Mouse (Mus musculus) embryo, embryonic 11 days (tissue): Measurements from ENCODE around the gene Itga5.
A peak's percentile ranks its signal among the peaks of the same experiment; 100 is the strongest.

ENCODE experiments used
- DNase-seq: peaks from one replicate; pipeline ENCODE4 v3.0.0-alpha.2; 2015

Itga5 gene

GRCm38 (mm10) chr15:103364761-103365160 lies 1.8 kb downstream of the Itga5 start:
- DNase-seq, result no peak

- no peak for DNase-seq
Observed at GRCm38 (mm10) chr15:103363809-103364208, 2.8 kb downstream of the Itga5 start.

- no peak for DNase-seq
Observed at GRCm38 (mm10) chr15:103362950-103363349, 3.6 kb downstream of the Itga5 start.

- DNase-seq, result no peak
Observed at GRCm38 (mm10) chr15:103362333-103362732, 4.2 kb downstream of the Itga5 start.

GRCm38 (mm10) chr15:103361269-103361668 lies 5.3 kb downstream of the Itga5 start:
- no peak for DNase-seq

- no peak for DNase-seq
Observed at GRCm38 (mm10) chr15:103359869-103360602, 6.5 kb downstream of the Itga5 start.

GRCm38 (mm10) chr15:103359122-103359510 lies 7.4 kb downstream of the Itga5 start:
- DNase-seq, result no peak

GRCm38 (mm10) chr15:103358278-103359121 lies 8.1 kb downstream of the Itga5 start:
- DNase-seq, result peak; percentile 65

GRCm38 (mm10) chr15:103357817-103358216 lies 8.7 kb downstream of the Itga5 start:
- DNase-seq, result no peak

GRCm38 (mm10) chr15:103356130-103356529 lies 10.4 kb downstream of the Itga5 start:
- no peak for DNase-seq

- no peak for DNase-seq
Observed at GRCm38 (mm10) chr15:103355420-103355819, 11.1 kb downstream of the Itga5 start.

- no peak for DNase-seq
Observed at GRCm38 (mm10) chr15:103354690-103355089, 11.9 kb downstream of the Itga5 start.

- DNase-seq, result no peak
Observed at GRCm38 (mm10) chr15:103353511-103354256, 12.9 kb downstream of the Itga5 start.

GRCm38 (mm10) chr15:103352856-103353255 lies 13.7 kb downstream of the Itga5 start:
- peak; percentile 76 for DNase-seq

GRCm38 (mm10) chr15:103347275-103347684 lies 19.3 kb downstream of the Itga5 start:
- peak; percentile 78 for DNase-seq

GRCm38 (mm10) chr15:103345789-103346188 lies 20.8 kb downstream of the Itga5 start:
- DNase-seq, result no peak

GRCm38 (mm10) chr15:103343556-103343955 lies 23.0 kb downstream of the Itga5 start:
- DNase-seq, result no peak

GRCm38 (mm10) chr15:103343008-103343407 lies 23.6 kb downstream of the Itga5 start:
- DNase-seq, result no peak

GRCm38 (mm10) chr15:103342415-103342814 lies 24.1 kb downstream of the Itga5 start:
- DNase-seq, result peak; percentile 90

- no peak for DNase-seq
Observed at GRCm38 (mm10) chr15:103341547-103341946, 25.0 kb downstream of the Itga5 start.

- no peak for DNase-seq
Observed at GRCm38 (mm10) chr15:103340786-103341185, 25.8 kb downstream of the Itga5 start.

GRCm38 (mm10) chr15:103339961-103340337 lies 26.6 kb downstream of the Itga5 start, which contains the start of gene Zfp385a:
Zfp385a (minus strand) TSS chr15:103340093.
- no peak for DNase-seq
